Mouse (Mus musculus) CH12.LX (cell line): ENCODE data around the gene Asb16.
A peak's percentile ranks its signal among the peaks of the same experiment; 100 is the strongest.

Experiments used
- CTCF ChIP-seq, 2 experiments: IDR thresholded peaks in 1 of 2; conservative IDR thresholded peaks in 1 of 2; 2 replicates each; pipeline ENCODE4 v1.5.1; 2011 to 2012; ENCODE audit warnings: low read depth in 2 of 2, low read length in 2 of 2, improper control_type of control experiment in 1 of 2, inconsistent platforms in 1 of 2, mild to moderate bottlenecking in 1 of 2, moderate library complexity in 1 of 2
- ELF1 ChIP-seq: IDR thresholded peaks from 2 replicates; pipeline ENCODE4 v1.6.1; 2014; ENCODE audit warnings: low read depth, mild to moderate bottlenecking, inconsistent platforms, low read length, improper control_type of control experiment
- EP300 ChIP-seq: IDR thresholded peaks from 2 replicates; pipeline ENCODE4 v1.6.1; 2011; ENCODE audit warnings: low read length, improper control_type of control experiment
- HCFC1 ChIP-seq: IDR thresholded peaks from 2 replicates; pipeline ENCODE4 v1.6.1; 2012; ENCODE audit warnings: low read depth, mild to moderate bottlenecking, inconsistent platforms, low read length, improper control_type of control experiment
- MAX ChIP-seq: IDR thresholded peaks from 2 replicates; pipeline ENCODE4 v1.6.1; 2011; ENCODE audit warnings: low read length, improper control_type of control experiment
- MYC ChIP-seq: IDR thresholded peaks from 2 replicates; pipeline ENCODE4 v1.6.1; 2011; ENCODE audit warnings: low read depth, mild to moderate bottlenecking, improper control_type of control experiment, low read length
- ZC3H11A ChIP-seq: IDR thresholded peaks from 2 replicates; pipeline ENCODE4 v1.6.1; 2012; ENCODE audit warnings: low read depth, mild to moderate bottlenecking, inconsistent platforms, low read length, improper control_type of control experiment
- ZKSCAN1 ChIP-seq: IDR thresholded peaks from 2 replicates; pipeline ENCODE4 v1.6.1; 2012; ENCODE audit warnings: low read depth, inconsistent platforms, low read length, improper control_type of control experiment, borderline replicate concordance

DNA sequence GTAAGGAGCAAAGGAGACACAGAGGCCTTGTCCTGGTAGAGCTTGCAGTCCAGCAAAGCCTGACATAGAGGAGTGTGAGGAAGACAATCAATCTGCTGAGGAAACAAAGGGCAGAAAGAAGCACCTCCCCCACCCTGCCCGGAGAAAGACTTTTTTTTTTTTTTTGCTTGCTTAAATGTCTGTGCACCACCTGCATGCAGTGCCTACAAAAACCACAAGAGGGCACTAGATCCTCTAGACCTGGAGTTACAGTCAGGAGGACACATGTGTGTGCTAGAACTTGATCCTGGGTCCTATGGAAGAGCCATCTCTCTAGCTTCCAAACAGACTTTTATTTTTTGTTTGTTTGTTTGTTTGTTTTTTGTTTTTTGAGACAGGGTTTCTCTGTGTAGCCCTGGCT, 31.3 kb downstream of the Asb16 start:
- peak; percentile 76 to 78 for TF ChIP-seq CTCF (conservative IDR thresholded peaks at IDR 0.05 in 1 of 2, IDR thresholded peaks at IDR 0.05 in 1 of 2; ENCODE audit: low read depth in 2 of 2, low read length in 2 of 2)
- no peak for TF ChIP-seq ZC3H11A
- peak; percentile 48; the same call in 1 of the 2 replicates for TF ChIP-seq MAX
- TF ChIP-seq EP300, result no peak
- no peak for TF ChIP-seq HCFC1
- 0 out of 2 replicates have a peak, but pooled peaks have one; percentile 32 for TF ChIP-seq MYC
- no peak for TF ChIP-seq ZKSCAN1
- TF ChIP-seq ELF1, result no peak
